Mouse (Mus musculus): ENCODE data around the gene Col25a1. TPM values are rescaled to one million over a fixed set of nuclear protein-coding genes. Genes with fewer than 3 reads are reported as not detected.
A peak's percentile ranks its signal among the peaks of the same experiment; 100 is the strongest.

Col25a1 gene
- polyA plus RNA-seq, 2 experiments: 0.94 to 1.1 TPM

DNA sequence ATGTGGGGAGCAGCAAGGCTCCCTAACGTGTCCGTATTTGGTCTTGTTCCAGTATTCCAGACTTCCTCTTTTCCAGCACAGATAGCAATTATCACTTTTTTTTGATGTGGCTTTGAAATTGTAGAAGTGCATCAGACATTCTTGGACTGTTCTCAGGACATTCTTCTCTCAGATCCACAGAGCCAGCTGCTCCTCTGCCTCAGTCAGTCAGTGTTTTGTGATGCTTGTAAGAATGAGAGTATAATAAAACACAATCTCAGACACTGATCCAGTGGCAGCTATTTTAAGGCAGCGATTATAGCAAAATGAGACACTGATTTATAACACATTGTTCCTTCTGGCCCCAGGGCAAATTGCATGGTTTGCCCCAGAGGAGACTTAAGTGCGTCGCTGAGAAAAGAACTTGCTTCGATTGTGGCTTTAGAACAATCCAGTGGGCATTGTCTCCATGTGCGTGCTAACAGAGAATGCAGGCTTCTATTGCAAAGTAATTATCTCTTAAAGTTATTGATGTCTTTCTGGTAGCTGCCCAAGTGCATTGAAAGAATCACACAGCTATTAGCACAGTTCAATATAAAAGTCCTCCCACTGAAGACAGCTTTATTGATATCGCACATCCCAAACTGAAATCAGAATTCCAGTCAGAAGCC lies 111.5 kb downstream of the Col25a1 start:
- H3K9ac ChIP-seq (replicated peaks): no peak overlapping the region
- H3K4me2 ChIP-seq (ENCODE audit: low read depth): no peak overlapping the region
- H3K27ac ChIP-seq: no peak overlapping the region
- TF ChIP-seq CTCF (IDR thresholded peaks at IDR 0.05; ENCODE audit: low read depth): no peak
- no peak overlapping the region for H3K4me3 ChIP-seq (ENCODE audit: insufficient read depth in 1 of 2, low read depth in 2 of 2, low read length in 2 of 2)
- no peaks in the 10 kb centered on the region for H3K36me3 ChIP-seq (replicated peaks; ENCODE audit: control insufficient read depth, insufficient read depth, low read depth)
- no peak for DNase-seq (ENCODE audit: low read depth in 3 of 3, low spot score in 3 of 3)
- no peaks in the 10 kb centered on the region for H3K4me1 ChIP-seq (replicated peaks; ENCODE audit: control insufficient read depth in 2 of 2, insufficient read depth in 2 of 2, low read length in 1 of 2)
- 51% methylated on average over 8 of the region's 8 CpGs for WGBS (ENCODE audit: insufficient replicate concordance)
- H3K27me3 ChIP-seq (ENCODE audit: control insufficient read depth, insufficient read depth, low read length): no peaks in the 10 kb centered on the region
- ATAC-seq (ENCODE audit: insufficient read depth): no peak
- H3K9me3 ChIP-seq (ENCODE audit: control insufficient read depth, low read length): no peaks in the 10 kb centered on the region

DNA sequence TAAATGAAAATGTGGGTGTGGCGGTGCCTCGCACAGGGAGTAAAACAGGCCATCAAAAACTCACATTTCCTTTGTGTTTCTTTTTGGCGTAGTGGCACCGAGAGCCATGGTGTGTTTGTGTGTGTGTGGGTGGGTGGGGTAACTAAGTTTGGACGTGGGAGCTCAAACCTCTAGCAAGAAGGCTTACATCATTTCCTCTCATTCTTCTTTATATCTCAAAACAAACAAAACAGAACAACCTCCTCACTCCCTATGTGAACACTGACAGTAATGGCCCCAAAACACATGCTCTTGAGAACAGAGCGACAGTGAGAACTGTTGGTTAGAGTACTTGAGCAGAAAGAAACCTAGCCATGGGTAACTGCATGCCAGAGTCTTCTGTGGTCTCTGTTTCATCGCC lies 121.1 kb downstream of the Col25a1 start:
- H3K27me3 ChIP-seq (ENCODE audit: control insufficient read depth, insufficient read depth, low read length): no peaks in the 10 kb centered on the region
- no peak for ATAC-seq (ENCODE audit: insufficient read depth)
- no peak overlapping the region for H3K27ac ChIP-seq
- no peak overlapping the region for H3K4me2 ChIP-seq (ENCODE audit: low read depth)
- no peak overlapping the region for H3K4me3 ChIP-seq (ENCODE audit: insufficient read depth in 1 of 2, low read depth in 2 of 2, low read length in 2 of 2)
- H3K9ac ChIP-seq (replicated peaks): no peak overlapping the region
- 52% methylated on average over 7 of the region's 7 CpGs for WGBS (ENCODE audit: insufficient replicate concordance)
- DNase-seq (ENCODE audit: low read depth in 3 of 3, low spot score in 3 of 3): no peak
- H3K36me3 ChIP-seq (replicated peaks; ENCODE audit: control insufficient read depth, insufficient read depth, low read depth): no peaks in the 10 kb centered on the region
- no peak for TF ChIP-seq EP300 (IDR thresholded peaks at IDR 0.05; ENCODE audit: low read depth)
- no peak for TF ChIP-seq CTCF (IDR thresholded peaks at IDR 0.05; ENCODE audit: low read depth)
- H3K9me3 ChIP-seq (ENCODE audit: control insufficient read depth, low read length): no peaks in the 10 kb centered on the region
- H3K4me1 ChIP-seq (replicated peaks; ENCODE audit: control insufficient read depth in 2 of 2, insufficient read depth in 2 of 2, low read length in 1 of 2): no peaks in the 10 kb centered on the region

DNA sequence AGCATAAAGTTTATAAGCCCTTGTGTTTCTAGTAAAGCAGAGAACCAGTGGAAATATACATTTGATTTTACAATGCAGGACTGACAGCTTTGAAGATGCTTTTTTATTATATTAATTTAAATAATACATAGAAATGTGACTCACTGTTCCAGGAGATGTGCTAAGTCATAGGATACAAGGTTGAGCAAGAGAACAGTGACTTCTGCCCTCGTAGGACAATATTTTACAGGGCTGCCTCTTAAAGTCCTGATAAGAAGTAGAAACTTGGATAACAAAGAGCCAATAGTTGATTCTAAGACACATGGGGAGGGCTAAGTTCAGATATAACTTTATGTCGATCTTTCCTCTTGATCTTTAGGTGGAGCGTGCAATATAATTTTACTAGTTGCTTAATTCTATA lies 124.8 kb downstream of the Col25a1 start:
- TF ChIP-seq CTCF (IDR thresholded peaks at IDR 0.05; ENCODE audit: low read depth): no peak
- no peak for TF ChIP-seq EP300 (IDR thresholded peaks at IDR 0.05; ENCODE audit: low read depth)
- Histone ChIP-seq H3K4me3 (ENCODE audit: insufficient read depth in 1 of 2, low read depth in 2 of 2, low read length in 2 of 2) (no peak overlapping the region), H3K9me3 (ENCODE audit: control insufficient read depth, low read length) (no peaks in the 10 kb centered on the region), H3K36me3 (replicated peaks; ENCODE audit: control insufficient read depth, insufficient read depth, low read depth) (no peaks in the 10 kb centered on the region), H3K27me3 (ENCODE audit: control insufficient read depth, insufficient read depth, low read length) (no peaks in the 10 kb centered on the region), H3K9ac (replicated peaks) (no peak overlapping the region), H3K4me2 (ENCODE audit: low read depth) (no peak overlapping the region), H3K4me1 (replicated peaks; ENCODE audit: control insufficient read depth in 2 of 2, insufficient read depth in 2 of 2, low read length in 1 of 2) (no peaks in the 10 kb centered on the region), H3K27ac (no peak overlapping the region)
- no peak for ATAC-seq (ENCODE audit: insufficient read depth)
- WGBS (ENCODE audit: insufficient replicate concordance): 65% methylated on average over 3 of the region's 3 CpGs
- no peak for DNase-seq (ENCODE audit: low read depth in 3 of 3, low spot score in 3 of 3)

DNA sequence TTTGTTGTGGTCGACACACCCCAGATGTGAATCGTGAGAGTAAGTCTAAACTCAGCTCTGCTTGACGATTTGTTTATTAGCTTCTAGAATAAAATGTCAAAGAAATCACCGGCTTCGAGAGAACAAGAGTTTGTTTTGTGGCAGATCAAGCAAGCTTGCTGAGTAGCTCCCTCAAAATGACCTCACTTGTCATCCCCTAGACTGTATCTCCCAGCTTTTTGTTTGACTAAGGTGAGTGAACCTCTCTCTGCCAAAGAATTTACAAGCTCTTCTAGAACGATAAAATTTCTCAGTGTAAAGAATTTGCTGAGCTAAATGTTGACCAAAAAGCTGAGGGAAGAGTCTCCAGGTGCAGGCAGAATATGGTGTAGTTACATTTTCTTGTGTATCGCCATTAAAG lies 125.3 kb downstream of the Col25a1 start:
- no peak overlapping the region for H3K4me2 ChIP-seq (ENCODE audit: low read depth)
- ATAC-seq (ENCODE audit: insufficient read depth) (no peak), DNase-seq (ENCODE audit: low read depth in 3 of 3, low spot score in 3 of 3) (no peak)
- H3K4me3 ChIP-seq (ENCODE audit: insufficient read depth in 1 of 2, low read depth in 2 of 2, low read length in 2 of 2): no peak overlapping the region
- H3K9me3 ChIP-seq (ENCODE audit: control insufficient read depth, low read length): no peaks in the 10 kb centered on the region
- no peak overlapping the region for H3K9ac ChIP-seq (replicated peaks)
- no peak overlapping the region for H3K27ac ChIP-seq
- H3K4me1 ChIP-seq (replicated peaks; ENCODE audit: control insufficient read depth in 2 of 2, insufficient read depth in 2 of 2, low read length in 1 of 2): no peaks in the 10 kb centered on the region
- H3K27me3 ChIP-seq (ENCODE audit: control insufficient read depth, insufficient read depth, low read length): no peaks in the 10 kb centered on the region
- WGBS (ENCODE audit: insufficient replicate concordance): 55% methylated on average over 7 of the region's 7 CpGs
- no peaks in the 10 kb centered on the region for H3K36me3 ChIP-seq (replicated peaks; ENCODE audit: control insufficient read depth, insufficient read depth, low read depth)
- no peak for TF ChIP-seq EP300 (IDR thresholded peaks at IDR 0.05; ENCODE audit: low read depth)
- TF ChIP-seq CTCF (IDR thresholded peaks at IDR 0.05; ENCODE audit: low read depth): no peak

DNA sequence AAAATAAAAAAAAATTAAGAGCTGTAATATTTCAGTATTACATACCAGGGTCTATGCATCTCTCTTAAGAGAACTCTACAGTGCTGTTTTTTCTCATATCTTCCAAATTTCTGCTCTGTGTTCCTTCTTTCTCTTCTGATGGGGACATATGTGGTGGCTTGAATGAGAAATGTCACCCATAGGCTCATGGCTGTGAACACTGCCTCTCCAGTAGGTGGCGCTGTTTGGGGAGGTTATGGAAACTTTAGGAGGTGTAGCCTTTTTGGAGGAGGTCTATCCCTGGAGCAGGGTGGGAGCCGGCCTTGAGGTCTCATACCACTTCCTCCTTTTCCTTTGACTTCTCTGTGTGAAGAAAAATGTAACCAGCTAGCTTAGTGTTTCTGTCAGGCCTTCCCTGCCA lies 128.4 kb downstream of the Col25a1 start:
- Histone ChIP-seq H3K9ac (replicated peaks) (no peak overlapping the region), H3K36me3 (replicated peaks; ENCODE audit: control insufficient read depth, insufficient read depth, low read depth) (no peaks in the 10 kb centered on the region), H3K27me3 (ENCODE audit: control insufficient read depth, insufficient read depth, low read length) (no peaks in the 10 kb centered on the region), H3K9me3 (ENCODE audit: control insufficient read depth, low read length) (no peaks in the 10 kb centered on the region), H3K4me1 (replicated peaks; ENCODE audit: control insufficient read depth in 2 of 2, insufficient read depth in 2 of 2, low read length in 1 of 2) (no peaks in the 10 kb centered on the region), H3K4me2 (ENCODE audit: low read depth) (no peak overlapping the region), H3K4me3 (ENCODE audit: insufficient read depth in 1 of 2, low read depth in 2 of 2, low read length in 2 of 2) (no peak overlapping the region), H3K27ac (no peak overlapping the region)
- WGBS (ENCODE audit: insufficient replicate concordance): 51% methylated on average over 2 of the region's 2 CpGs
- ATAC-seq (ENCODE audit: insufficient read depth) (no peak), DNase-seq (ENCODE audit: low read depth in 3 of 3, low spot score in 3 of 3) (no peak)
- TF ChIP-seq CTCF (IDR thresholded peaks at IDR 0.05; ENCODE audit: low read depth): peak; percentile 44
- TF ChIP-seq EP300 (IDR thresholded peaks at IDR 0.05; ENCODE audit: low read depth): no peak

All from liver, embryonic 14.5 days (tissue).